Mouse (Mus musculus) cerebellum, postnatal 36 days (tissue): ENCODE measurements around the gene Npnt.

ENCODE experiments used
- DNase-seq, 2 experiments: peaks; one replicate each; pipeline ENCODE4 v3.0.0; 2021 to 2022; ENCODE audit warnings: mixed read lengths in 2 of 2

Npnt gene

DNA sequence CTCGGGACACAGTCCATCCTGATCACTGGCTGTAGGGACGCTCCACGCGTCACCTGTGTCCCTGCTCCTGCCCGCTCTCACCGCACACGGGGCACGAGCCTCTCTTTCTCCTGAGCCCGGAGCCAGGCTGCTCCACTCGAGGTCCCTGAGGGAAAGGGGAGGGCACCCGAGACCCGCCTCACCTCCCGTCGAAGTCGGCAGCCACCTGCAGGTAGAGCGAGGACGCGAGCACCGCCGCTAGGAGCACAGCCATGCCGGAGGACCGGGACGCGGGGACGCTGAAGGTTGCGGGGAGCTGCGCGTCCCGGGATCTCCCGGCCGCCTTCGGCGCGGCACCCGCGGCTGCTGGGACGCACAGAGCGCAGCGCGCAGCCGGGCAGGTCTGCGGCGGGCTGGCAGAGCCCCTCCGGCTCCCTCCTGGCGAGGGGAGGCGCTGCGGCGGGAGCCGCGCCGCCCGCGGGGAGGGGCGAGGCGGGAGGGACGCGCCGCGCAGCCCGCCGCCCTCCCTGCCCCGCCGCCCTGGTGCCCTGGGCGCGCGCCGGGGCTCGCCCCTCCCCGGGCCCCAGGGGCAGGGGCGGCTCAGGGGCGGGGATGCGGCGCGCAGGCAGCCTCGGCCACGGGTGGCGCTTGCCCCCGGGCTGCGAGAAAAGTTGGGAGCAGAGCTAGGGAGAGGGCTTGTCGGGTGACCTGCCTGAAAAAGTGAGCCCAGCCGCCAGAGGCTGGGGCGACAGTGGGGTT lies at the start of gene Npnt:
TSS of gene Npnt (minus strand) at position 501 of the 738 bp plus-strand sequence.
- peak; percentile 7 to 8 for DNase-seq

DNA sequence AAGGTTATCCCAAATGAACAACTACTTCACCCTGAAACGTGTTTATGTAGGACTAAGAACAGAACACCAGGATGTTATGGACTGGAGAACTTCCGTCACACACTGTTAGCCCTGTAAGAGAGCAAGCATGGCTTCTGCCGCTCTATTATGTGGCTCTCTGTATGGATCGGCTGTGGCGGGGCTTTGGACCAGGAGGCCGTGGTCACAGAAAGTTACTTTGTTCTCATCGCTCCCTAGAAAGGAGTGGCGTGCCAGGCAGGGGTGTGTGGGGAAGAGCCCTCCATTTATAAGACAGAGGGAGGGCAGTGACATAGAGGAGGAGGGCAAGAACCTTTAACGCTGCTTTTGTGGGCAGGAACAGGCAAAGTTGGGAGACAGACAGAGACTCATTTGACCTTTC lies 46.2 kb upstream of the Npnt start:
- no peak for DNase-seq

DNA sequence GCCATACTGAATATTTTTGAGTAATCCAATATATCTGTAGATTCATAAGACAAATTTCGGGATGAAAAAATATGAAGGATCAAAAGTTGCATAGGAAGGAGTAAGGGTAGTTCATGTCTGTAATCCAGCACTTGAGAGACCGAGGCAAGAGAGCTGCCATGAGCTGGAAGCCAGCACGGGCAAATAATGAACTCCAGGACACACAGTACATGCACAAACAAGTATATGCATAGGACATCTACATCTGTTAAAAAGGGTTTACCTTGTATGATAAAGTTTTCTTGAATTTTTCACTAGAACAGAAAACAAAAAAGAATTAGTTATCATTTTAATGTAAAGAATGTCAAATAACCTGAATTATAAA lies 45.8 kb upstream of the Npnt start:
- no peak for DNase-seq

DNA sequence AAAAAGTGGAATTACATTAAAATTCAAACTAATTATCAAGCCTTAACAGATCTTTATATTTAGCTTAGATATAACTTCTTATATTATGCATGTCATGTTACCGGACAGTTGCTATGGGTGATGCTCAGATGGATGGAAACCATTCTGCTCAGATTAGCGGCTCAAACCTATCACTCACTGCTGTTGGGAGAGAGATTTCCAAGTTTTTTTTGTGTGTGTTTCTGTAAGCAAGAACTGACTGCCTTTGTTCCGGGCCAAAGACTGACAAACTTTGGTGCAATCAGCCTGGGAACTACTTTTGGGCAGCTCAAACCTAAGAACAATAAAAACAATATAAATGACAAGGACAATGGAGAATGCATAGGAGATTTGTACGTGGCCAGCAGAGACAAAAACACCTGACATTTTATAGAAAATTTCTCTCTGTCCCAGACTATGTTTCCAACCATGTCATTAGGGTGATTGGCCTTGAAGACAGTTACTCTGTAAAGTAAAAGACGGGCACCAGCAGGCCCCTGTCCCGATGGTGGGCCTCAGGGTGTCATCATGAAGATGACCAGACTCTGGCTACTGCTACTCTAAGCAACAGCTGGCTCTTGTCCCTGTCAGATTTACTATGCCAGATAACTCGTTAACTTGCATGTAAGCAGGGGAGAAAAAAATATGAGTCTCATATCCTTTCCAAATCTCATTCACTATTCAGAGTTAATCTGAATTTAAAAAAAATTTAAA lies 45.2 kb upstream of the Npnt start:
- DNase-seq, result no peak

DNA sequence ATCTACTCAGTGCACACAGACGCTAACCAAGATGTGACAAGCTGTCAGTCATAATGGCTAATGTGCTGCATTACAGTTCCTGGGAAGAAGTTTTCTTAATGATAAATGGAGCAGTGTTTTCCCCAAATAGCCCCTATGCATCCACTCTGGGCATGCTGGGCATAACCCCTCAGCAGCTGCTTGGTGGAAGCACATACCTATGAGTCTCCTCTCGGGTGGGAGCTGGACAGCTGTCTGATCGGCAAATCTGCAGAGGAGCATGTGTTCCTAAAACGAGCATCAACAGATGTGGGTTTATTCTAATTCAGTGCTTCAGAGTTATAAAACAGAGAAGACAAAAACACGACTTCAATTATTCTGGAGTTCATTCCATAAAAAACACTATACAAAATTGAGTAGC lies 36.1 kb upstream of the Npnt start:
- no peak for DNase-seq

DNA sequence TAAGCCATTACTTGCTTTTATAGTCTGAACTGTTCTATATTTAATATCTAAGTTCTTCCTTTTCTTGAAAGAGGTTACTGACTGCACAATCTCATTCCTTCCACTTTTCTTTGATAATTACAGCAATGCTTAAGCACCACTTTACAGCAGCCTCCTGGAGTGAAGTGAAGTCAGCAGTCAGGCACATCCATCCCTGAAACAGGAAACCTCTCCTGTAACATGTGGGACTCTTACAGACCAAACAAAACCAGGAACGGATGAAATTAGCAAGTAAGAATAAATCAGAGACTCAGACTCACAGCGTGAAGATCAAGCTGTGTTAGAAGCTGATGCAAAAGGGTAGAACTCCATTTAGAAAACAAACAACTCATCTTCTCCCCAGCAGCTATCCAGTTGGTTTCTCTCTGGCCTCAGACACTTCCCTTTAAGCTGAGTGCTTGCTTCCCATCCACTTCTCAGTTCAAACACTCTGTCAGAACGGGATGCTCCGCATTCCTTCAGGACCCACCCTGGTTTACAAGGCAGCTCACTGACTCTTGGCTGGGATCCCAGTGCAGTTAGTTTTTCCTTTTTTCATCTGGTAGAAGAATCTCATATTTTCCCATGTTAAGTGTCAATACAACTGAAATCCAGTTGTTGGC lies 33.9 kb upstream of the Npnt start:
- no peak for DNase-seq

DNA sequence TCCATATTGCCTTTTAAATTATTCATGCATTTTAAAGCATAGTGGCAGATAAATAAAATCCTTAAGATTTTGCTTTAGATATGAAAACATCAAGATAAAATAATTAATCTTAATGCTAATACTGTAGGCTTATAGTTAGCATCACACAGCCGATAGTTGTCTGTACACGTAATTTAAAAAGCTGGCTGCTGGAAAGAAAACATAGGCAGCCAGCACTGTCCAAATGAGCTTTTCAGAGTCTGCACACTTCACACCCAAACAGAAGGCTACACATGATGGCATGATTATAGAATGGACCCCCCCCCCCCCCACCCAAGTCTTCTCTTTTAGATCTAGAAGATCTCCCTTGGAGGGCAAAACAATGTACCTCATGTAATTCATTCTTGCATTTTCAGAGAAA lies 31.9 kb upstream of the Npnt start:
- no peak for DNase-seq

DNA sequence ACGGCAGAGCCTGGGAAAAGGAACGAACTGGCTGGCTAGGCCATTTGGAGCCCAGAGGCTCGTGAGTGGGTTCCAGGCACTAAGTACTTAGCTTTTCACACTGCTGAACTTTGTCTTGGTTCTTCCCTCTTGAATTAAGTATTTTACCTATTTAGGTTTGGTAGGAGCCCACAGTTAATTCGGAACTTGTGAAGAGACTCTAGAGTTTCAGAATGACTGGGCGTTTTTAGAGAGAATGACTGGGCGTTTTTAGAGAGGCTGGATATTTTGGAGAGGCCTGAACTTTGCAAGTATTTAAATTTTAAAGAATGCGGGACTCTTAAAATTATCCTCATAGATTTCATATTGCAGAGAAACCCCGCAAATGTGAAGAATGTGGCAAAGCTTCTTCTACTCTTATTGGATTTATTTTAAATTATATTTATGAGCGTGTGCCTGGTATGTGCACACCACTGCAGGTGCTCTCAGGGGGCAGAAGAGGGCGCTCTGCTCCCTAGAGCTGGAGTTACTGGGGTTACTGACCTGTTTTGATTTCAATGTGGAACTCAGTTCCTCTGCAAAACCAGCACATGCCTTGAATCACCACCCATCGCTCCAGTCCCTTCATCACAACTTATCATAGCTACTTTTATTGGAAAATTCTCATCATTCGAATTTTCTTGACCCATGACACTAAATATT lies 29.8 kb upstream of the Npnt start:
- no peak for DNase-seq

DNA sequence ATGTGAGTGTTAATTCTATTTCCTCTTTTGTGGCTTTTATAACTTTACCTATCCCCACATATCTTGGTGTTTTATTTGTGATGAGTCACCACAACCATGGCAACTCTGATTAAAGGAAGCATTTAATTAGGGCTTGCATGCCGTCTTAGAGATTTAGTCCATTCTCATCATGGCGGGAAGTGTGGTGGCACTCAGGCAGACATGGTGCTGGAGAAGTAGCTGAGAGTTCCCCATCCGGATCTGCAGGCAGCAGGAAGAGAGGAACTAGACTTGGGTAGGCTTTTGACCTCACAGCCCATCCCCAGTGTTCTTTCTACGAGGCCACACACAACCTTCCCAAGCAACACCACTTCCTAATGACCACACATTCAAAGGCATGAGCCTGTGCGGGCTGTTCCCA lies 16.2 kb upstream of the Npnt start:
- no peak for DNase-seq

DNA sequence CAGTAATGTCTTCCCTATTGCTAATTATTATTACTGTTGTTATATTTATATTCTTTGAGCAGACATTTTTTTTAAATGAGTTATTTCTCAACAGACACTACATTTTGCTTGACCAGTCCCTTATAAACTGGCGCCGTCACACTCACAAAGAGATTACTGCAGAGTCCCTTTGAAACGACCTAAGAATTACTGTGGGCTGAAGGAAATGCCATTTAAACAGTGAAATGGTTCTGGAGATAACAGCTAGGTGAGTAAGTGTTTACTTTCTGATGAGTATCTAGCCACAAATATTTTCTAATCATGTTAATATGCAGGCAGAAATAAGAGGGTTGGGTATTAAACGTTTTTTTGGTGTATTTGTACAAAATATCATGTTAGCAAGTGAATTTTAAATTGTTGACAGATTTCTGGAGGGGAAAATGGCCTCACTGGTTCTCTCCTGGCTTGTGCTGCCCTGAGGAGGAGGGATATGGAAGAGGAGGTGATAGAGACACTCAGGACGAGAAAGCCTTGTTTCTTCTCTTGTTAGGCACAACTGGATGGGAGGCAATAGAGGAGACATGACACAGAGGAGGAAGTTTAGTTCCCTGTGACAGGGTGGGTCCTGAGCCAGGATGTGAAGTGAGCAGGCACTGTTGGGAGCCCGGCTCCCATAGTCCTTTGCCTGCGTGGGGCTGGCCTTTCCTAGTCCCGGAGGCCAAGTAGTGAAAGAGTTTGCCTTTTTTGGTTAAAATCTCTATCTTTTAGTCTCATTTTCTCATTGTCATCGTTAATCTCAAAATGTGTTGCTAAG lies 14.8 kb upstream of the Npnt start:
- no peak for DNase-seq

DNA sequence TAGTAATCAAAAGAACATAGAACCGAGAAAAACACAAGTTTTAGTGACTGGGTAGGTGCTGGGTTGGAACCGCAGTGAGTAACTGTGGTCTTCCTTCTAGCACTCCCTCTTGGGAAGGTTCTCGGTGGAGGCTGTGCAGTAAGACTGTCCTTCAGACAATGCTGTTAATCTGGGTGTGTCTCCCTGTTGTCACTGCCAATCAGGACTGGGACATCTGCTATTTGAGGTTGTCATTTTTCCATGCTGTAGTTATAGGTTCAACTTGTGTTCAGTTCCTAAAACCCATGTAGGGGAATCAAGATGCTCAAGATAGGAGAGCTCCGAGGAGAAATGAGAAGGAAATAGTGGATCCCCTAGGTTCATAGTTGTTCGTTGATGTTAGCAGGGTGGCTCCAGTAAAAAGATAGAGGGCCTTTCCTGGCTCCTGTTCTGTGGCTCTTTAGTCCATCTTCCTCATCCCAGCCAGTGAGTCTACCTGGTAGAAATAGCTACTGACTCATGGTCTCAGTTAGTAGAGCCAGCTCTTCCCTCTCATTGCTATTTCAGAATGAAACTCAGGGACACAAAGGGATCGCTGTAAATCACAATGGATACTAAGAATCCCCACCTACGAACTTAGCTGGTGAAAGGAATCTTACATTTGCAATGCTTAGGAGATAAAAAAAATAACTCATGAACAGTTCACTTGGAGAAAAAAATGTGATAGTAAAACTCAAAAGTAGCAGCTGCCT lies 12.7 kb upstream of the Npnt start:
- DNase-seq, result no peak

DNA sequence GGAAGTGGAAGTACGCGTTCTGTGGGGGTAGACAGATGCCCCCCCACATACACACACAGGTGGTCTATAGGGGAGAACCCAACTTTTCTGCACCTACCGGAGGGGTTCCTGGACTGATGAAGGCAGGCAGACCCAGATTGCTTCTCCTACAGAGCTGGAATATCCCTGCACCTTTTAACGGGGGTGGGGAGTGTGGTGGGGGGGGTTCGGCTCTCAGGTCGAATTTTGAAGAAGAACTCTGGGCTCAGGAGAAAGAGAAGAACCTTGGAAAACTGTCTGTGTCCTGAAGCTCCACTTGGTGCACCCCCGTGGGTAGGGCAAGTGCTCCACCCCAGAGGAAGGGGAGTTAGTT lies 414 bp upstream of the Npnt start:
- no peak for DNase-seq

DNA sequence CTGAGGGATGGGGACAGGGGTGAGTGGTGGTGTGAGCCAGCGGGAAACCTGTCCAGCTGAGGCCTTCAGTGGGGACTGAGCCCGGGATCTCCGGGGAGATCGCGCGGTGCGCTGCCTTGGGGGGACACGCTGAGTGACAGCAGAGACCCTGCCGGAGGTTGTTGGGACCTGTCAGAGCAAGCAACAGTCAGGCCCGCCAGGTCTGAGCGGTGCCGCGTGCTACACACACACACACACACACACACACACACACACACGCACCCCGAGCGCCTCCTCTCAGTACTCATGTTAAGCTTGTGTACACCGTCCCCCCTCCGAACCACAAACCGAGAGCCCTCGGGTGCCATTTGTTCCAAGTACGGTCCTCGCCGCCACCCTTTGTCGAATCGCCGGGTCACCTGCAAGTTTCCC lies 706 bp downstream of the Npnt start:
- peak; percentile 4 to 9 for DNase-seq

DNA sequence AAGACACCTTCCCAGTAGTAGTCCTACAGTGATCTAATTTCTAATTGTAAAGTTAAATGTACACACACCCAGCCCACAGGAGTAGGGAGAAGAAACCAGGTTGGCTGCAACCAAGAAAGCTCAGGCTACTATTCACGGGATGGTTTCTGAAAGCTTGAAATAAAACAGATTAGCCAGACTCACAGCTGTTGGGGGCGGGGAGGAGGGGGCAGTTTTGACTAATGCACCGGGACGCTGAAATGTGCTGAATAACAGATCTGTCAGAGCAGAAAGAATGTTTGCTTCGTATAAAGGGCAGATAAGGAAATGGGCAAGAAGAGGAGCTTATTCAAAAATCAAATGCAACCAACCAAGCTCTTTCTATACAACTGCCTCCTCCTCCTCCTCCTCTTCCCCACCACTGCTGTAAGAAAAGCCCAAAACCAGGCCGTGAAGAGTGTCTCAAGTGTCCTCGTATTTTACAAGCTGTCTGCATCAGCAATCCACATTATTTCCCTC lies 1.7 kb downstream of the Npnt start:
- no peak for DNase-seq

DNA sequence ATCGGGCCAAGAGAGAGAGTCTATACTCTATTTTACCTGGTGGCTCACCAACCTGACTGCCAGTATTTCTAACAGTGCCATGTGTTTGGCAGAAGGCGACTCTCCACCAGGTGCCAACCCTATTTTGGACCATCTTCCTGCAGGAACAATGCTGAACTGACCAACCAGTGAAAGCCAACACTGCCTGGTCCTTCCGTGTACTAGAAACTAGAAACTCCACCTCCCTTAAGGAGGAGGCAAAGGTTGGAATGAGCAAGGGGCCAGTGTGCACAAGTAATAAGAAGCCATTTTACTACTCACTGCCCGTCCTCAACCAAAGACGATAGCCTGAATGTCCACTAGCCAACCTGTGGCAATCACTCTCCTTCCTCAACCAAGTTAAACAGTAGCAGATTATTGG lies 4.0 kb downstream of the Npnt start:
- DNase-seq, result no peak

DNA sequence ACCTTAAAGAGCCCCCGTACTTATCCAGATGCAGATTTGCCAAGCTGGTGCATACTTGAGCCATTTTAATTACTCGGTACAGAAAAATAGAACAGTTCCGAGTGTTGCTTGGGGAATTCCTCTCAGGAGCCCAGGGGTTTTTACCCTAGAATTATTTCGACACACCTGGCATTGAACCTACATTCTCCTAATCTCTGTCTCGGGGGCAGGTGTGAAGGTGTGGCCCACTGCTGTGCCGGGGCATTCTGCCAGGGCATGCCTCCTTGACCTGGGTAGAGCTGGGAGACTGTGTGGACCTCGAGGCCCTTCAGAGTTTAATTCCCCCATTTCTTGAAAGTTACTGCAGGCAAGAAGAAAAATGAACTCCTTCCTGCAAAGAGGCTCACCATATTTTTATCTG lies 4.4 kb downstream of the Npnt start:
- no peak for DNase-seq

DNA sequence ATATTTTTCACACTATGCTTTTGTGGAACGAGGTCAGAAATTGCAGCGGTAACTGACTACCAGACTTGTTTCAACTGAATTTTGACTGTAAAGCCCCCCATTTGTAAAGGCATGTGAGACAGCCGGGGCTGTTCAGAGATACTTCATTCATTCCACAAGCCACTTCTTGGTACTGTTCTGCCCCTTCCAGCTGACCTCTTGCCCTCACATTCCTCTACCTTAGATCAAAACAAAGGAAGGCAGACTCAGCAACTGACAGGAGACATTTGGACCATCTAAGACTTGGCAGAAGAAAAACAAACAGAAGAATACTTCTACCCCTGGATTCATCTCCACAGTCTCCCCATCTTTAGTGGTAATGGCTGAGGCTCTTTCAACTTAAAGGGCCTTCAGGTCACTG lies 5.5 kb downstream of the Npnt start:
- no peak for DNase-seq

DNA sequence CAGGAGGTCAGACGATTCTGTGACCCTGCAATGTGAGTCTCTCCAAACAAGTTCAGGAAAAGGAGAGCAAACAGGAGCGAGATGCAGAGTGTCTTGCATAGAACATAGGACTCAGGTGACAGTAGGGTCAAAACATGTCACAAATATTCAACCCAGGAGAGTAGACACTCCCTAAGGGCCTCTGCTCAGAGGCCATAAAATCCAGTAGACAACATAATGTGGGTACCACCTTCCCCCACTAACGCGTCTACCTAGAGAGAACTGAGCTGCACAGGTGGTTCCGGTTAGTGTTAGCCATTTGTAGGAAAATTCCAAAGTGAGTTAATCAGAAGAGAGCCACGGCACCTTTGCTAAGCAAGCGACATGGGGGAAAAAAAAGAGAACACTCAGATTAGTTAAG lies 5.9 kb downstream of the Npnt start:
- DNase-seq, result no peak

DNA sequence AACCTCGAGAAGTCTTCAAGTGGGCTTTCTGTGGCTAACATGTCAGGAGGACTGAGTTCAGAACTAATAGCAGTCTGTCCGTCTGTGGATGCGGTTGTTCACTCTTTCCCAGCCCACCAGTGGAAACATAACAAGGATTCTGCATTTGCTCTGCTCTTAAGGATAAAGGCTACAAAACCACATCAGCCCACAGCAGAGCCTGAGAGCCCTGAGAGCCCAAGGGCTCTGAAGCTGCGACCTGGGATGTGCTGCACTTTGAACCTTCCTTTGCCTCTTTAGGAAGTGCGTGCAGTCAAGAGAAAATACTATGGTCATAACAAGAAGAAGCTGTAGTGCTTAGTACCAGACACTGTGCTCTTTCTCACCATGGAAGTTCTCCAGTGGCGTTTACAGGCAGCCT lies 7.3 kb downstream of the Npnt start:
- no peak for DNase-seq

DNA sequence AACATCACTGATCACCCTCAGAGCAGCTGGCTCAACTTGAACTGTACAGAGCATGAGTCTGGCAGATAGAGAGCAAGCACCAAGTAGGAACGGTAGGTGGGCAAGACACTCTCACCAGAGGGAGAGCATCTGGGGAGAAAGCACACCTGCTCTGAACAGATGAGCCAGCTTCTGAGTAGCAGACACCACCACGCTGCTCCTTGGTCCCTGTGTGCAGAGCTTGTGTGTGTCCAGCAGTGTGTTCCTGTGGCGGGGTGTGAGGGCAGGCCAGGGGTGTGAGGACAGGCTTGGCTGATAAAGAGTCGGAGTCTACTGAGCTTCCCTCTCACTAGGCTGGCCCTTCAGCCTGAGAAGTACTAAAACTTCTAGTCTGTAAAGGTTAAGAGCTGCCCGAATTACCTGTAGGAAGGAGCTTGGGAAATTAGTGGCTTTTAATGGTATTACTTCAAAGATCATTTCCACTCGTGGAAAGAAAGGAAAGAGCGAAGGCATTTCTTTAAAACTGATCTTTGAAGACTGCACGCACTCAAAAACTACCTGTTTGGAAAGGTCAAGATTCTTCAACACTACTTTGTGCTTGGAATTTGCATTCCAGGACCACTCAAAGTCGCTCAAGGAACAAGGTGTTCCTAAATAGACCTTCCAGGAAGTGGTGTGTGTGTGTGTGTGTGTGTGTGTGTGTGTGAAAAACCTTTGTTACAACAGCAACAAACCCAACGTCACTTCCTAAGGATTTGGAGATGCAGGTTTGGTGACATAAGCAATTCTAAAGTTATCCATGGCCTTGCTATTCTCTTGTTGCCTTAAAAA lies 9.7 kb downstream of the Npnt start:
- no peak for DNase-seq

DNA sequence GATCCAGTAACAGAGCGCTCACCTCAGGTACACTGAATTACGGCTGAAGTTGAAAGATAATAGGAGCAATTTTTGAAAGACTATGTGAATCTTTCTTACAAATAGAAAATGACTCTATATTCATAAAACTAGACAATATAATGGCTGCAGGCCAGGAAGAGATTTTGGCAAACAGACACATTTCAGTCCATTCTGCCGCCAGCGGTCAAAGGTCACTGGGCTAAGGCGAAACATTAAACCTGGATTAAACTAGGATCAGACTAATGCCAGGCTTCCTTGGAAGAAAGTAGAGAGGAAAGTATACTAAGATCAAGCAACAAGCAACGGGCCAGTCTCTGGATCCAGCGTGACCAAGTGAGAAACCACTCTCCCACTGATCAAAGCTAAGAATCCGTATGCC lies 11.1 kb downstream of the Npnt start:
- no peak for DNase-seq
